Mouse (Mus musculus): ENCODE results near the gene Rab12.

Rab12 gene

GRCm38 (mm10) chr17:66448421-66449405, 70.8 kb downstream of the Rab12 start:
- DNase-seq (ENCODE audit: low spot score): peak; percentile 17

GRCm38 (mm10) chr17:66447978-66448377, 71.6 kb downstream of the Rab12 start:
- no peak for DNase-seq (ENCODE audit: low spot score)

GRCm38 (mm10) chr17:66447007-66447312, 72.6 kb downstream of the Rab12 start:
- DNase-seq (ENCODE audit: low spot score): no peak

- no peak for DNase-seq (ENCODE audit: low spot score)
Observed at GRCm38 (mm10) chr17:66446196-66447006, 73.1 kb downstream of the Rab12 start.
